Mouse (Mus musculus) G1E (cell line): ENCODE measurements around the gene Rasd2. TPM values are rescaled to one million over a fixed set of nuclear protein-coding genes. Genes with fewer than 3 reads are reported as not detected.

Experiments
- ATAC-seq: 2 replicates; pipeline ENCODE4 v1.8.0; 2016; ENCODE audit warnings: mild to moderate bottlenecking; ENCODE audit not compliant: insufficient number of reproducible peaks, poor library complexity, low FRiP score, severe bottlenecking; ENCODE audit errors: extremely low read depth
- DNase-seq: peaks from one replicate; pipeline ENCODE4 v3.0.0; 2012; ENCODE audit warnings: low spot score
- H3K27me3 ChIP-seq: 2 replicates; pipeline ENCODE4 v1.6.1; 2012; ENCODE audit warnings: mild to moderate bottlenecking, low read length, inconsistent platforms; ENCODE audit not compliant: insufficient read depth
- H3K36me3 ChIP-seq: replicated peaks from 2 replicates; pipeline ENCODE3; 2012; ENCODE audit warnings: mild to moderate bottlenecking, inconsistent platforms
- H3K4me1 ChIP-seq: 2 replicates; pipeline ENCODE4 v1.6.1; 2012; ENCODE audit warnings: low read depth, low read length, inconsistent platforms, mixed read lengths; ENCODE audit not compliant: insufficient read depth
- H3K4me3 ChIP-seq: 2 replicates; pipeline ENCODE4 v1.5.1; 2012; ENCODE audit warnings: low read depth, mild to moderate bottlenecking, inconsistent platforms, low read length, moderate library complexity, mixed read lengths
- H3K9me3 ChIP-seq: replicated peaks from 2 replicates; pipeline ENCODE4 v1.6.1; 2012; ENCODE audit warnings: inconsistent platforms
- CTCF ChIP-seq: IDR thresholded peaks from 2 replicates; pipeline ENCODE4 v1.5.1; 2012; ENCODE audit warnings: low read depth, low read length, inconsistent platforms, mixed read lengths
- GATA1 ChIP-seq: IDR thresholded peaks from 2 replicates; pipeline ENCODE4 v1.6.1; 2012; ENCODE audit warnings: borderline replicate concordance, low read length, inconsistent platforms, mixed read lengths
- GATA2 ChIP-seq: IDR thresholded peaks from 2 replicates; pipeline ENCODE4 v1.6.1; 2012; ENCODE audit warnings: low read depth, low read length, inconsistent platforms, borderline replicate concordance
- POLR2AphosphoS5 ChIP-seq: IDR thresholded peaks from 2 replicates; pipeline ENCODE4 v1.6.1; 2012; ENCODE audit warnings: low read depth, low read length, inconsistent platforms; ENCODE audit not compliant: insufficient replicate concordance
- TAL1 ChIP-seq: conservative IDR thresholded peaks from 2 replicates; pipeline ENCODE4 v1.6.1; 2012; ENCODE audit warnings: low read depth, low read length, inconsistent platforms, mixed read lengths
- polyA plus RNA-seq: library from polyadenylated mRNA; stranded (reverse); fragments of >175 nt; gene quantifications from 2 replicates; pipeline ENCODE4 v1.2.3, GENCODE M21; 2012
- total RNA-seq, 2 experiments: library from RNA; stranded (forward) in 1 of 2; stranded (reverse) in 1 of 2; fragments of 200-1000 nt in 1 of 2; fragments of >200 nt in 1 of 2; fragmentation: Nextera tagmentation in 1 of 2; gene quantifications; 2 replicates each; pipeline ENCODE4 v1.2.3; 2014 to 2017

Rasd2 gene
- total RNA-seq (2014; fragmentation: Nextera tagmentation): not detected in 2 replicates
- total RNA-seq (2017): 0.11 TPM in 1 of 2 replicates, not detected in the other
- polyA plus RNA-seq: not detected in 2 replicates

DNA sequence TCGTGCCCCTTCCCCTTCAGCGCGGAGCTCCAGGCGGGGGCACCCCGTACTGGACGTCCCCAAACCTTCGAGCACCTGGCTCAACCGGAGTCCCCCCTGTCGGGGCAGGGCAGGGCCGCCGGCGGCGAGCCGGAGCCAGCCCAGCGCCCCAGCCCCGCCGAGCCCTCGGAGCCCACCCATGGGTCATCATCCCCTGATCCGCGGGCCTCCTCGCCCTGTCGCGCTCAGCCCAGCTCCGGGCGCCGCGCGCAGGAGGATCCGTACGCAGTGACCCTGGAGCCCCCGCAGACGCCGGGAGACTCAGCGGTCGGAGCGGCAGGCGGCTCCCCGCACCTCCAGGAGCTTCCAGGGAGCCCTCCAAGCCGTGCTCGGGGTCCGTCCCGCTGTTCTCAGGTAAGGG, at the start of gene Rasd2:
Gene Rasd2, plus strand, starts transcription at position 259 of the 400 bp plus-strand sequence.
- Histone ChIP-seq H3K9me3 (peaks cover 14% of the 10 kb centered on the region), H3K4me1 (no peaks in the 10 kb centered on the region), H3K27me3 (peaks cover 31% of the 10 kb centered on the region), H3K36me3 (no peaks in the 10 kb centered on the region), H3K4me3 (no peak within 1 kb of the TSS; the same call in 1 of the 2 replicates)
- no peak for DNase-seq
- no peak for ATAC-seq
- TF ChIP-seq GATA2: no peak
- TF ChIP-seq TAL1: no peak
- no peak for TF ChIP-seq GATA1
- no peak for TF ChIP-seq POLR2AphosphoS5
- TF ChIP-seq CTCF: no peak

DNA sequence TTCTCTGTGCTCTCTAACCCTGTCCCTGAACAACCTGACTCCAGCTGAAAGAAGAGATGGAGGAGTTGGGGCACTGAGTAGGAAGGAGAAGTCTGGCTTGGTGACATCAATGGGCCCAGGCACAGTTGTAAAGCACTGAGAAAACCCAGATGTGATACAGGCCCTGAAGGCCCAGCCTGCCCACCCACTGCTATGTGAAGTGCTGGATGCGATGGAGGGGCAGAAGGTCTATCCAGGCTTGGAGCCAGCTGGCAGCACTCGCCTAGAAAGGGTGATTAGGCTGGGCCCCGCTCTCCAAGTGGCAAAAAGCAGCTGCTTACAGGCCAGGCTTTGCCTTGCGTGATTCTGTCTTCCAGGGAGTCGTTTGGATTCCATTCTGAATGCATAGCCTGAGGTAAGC, 44.4 kb upstream of the Rasd2 start:
- Histone ChIP-seq H3K36me3 (no peaks in the 10 kb centered on the region), H3K4me3 (no peak overlapping the region), H3K27me3 (peaks cover 9% of the 10 kb centered on the region), H3K9me3 (no peaks in the 10 kb centered on the region), H3K4me1 (no peaks in the 10 kb centered on the region)
- ATAC-seq (no peak), DNase-seq (no peak)
- TF ChIP-seq CTCF: no peak
- no peak for TF ChIP-seq GATA2
- no peak for TF ChIP-seq TAL1
- no peak for TF ChIP-seq POLR2AphosphoS5
- no peak for TF ChIP-seq GATA1

DNA sequence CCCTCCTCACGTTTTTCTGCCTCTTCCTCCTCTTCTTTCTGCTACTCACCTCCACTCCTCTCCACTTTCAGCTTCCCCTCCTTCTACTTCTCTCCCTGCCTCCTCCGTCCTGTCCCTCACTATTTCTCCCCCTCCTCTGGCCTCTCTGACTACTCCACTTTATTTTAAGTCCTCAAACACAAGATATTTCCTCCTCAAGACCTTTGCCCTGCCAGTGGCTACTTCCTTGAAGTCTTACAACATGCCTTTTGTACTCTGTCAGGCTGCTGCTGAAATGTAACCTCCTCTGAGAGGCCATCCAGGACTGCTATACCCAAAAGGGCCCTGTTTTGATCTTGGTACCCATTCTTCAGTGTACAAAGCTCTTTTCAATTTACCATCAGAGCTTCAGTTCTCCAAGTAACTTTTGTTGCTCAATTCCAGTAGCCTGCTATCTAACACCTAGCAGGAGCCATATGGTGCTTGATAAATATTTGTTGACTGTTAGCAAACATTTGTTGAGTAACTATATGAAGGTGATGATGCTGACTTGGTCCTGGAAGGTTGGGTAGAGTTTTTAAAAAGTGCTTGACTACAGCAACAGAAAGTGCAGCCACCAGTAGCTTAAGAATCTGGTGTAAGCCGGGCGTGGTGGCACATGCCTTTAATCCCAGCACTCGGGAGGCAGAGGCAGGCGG, 41.6 kb upstream of the Rasd2 start:
- ATAC-seq: no peak
- Histone ChIP-seq H3K4me1 (no peaks in the 10 kb centered on the region), H3K27me3 (peaks cover 14% of the 10 kb centered on the region), H3K9me3 (no peaks in the 10 kb centered on the region), H3K36me3 (no peaks in the 10 kb centered on the region), H3K4me3 (no peak overlapping the region)
- TF ChIP-seq CTCF (no peak), GATA1 (no peak), GATA2 (no peak), POLR2AphosphoS5 (no peak), TAL1 (no peak)
- no peak for DNase-seq

DNA sequence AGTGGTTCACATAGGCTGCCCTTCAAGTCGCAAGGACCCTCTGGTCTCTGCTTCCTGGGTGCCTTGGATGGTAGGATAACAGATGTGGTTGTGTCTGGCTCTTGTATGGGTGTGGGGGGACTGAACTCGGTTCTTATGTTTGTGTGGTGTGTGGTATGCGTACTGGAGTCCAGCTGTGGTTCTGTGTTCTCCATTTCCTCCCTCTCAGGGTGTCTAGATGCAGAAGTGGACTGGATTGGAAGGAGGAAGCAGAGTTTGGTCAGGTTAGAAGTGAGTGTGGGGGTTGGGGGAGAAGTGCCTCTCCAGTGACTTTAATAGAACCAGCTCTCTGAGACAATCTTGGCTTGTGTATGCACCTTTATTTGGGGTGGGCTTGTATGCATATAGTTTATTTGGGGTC, 20.7 kb upstream of the Rasd2 start:
- no peak for ATAC-seq
- TF ChIP-seq GATA1: no peak
- no peak for TF ChIP-seq CTCF
- no peak for TF ChIP-seq TAL1
- TF ChIP-seq GATA2: no peak
- no peak for TF ChIP-seq POLR2AphosphoS5
- no peak for DNase-seq

DNA sequence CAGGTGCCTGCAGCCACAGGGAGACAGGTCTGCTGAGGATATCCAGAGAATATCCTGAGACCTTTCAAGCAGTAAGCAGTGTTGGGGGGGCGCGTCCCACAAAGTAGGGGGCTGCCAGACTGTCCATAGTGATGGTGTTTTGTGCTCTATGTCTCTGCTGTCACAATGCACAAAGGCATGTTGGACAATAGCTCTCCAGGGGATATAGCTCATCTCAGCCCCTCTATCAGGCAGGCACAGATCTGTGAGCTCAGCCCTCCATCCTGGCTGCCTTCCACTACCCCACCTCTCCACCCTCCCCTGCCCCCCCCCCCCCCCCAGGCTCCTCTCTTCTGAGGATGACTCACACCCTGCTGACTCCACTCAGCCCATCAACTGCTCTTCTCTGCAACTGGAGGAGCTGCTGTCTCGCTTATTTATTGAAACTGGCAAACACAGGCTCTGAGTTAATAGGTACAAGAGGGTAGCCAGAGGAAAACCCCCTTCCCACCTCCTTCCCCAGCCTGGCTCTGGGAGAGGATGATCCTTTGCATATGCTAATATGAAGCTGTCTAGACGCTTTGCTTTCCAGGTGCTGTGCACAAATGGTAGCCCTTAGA, 19.2 kb upstream of the Rasd2 start:
- Histone ChIP-seq H3K9me3 (no peaks in the 10 kb centered on the region), H3K4me1 (no peaks in the 10 kb centered on the region), H3K27me3 (peaks cover 18% of the 10 kb centered on the region), H3K36me3 (no peaks in the 10 kb centered on the region), H3K4me3 (no peak overlapping the region)
- no peak for TF ChIP-seq GATA1
- no peak for TF ChIP-seq TAL1
- TF ChIP-seq CTCF: no peak
- no peak for TF ChIP-seq POLR2AphosphoS5
- TF ChIP-seq GATA2: no peak
- DNase-seq (no peak), ATAC-seq (no peak)

More for the DNA sequence above, 20.7 kb upstream of the Rasd2 start:
- no peaks in the 10 kb centered on the region for H3K36me3 ChIP-seq
- no peaks in the 10 kb centered on the region for H3K9me3 ChIP-seq
- no peaks in the 10 kb centered on the region for H3K4me1 ChIP-seq
- no peak overlapping the region for H3K4me3 ChIP-seq
- peaks cover 9% of the 10 kb centered on the region for H3K27me3 ChIP-seq

DNA sequence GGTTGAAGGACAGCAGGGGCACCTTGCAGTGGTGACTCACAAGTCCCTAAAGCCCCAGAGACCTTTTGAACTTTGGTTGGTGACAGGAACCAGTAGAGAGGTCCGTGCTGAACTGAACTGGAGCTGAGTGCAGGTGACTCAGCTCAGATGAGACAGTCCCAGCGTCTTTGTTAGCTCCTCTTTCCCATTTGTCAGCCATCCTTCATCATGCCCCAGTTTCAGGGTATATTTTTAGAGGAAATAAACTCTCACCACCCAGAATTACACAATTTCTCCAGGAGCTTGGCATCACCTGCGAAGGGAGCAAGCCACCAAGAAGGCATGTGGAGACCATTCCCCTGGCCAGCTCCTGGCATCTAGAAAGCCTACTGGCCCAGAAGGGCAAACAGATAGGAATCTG, 16.6 kb upstream of the Rasd2 start:
- Histone ChIP-seq H3K27me3 (peaks cover 25% of the 10 kb centered on the region), H3K4me1 (no peaks in the 10 kb centered on the region), H3K9me3 (no peaks in the 10 kb centered on the region), H3K36me3 (no peaks in the 10 kb centered on the region), H3K4me3 (no peak overlapping the region)
- ATAC-seq (no peak), DNase-seq (no peak)
- no peak for TF ChIP-seq POLR2AphosphoS5
- no peak for TF ChIP-seq GATA1
- no peak for TF ChIP-seq CTCF
- TF ChIP-seq TAL1: no peak
- TF ChIP-seq GATA2: no peak
